Mouse (Mus musculus) MN1 (cell line): Measurements from ENCODE around the gene Numa1.
"Not testable (repeated sequence)": the region's sequence is repeated elsewhere in the genome, so short reads cannot be mapped to it uniquely, and the experiment has no call there.

ENCODE experiments used
- DNase-seq: peaks from one replicate; pipeline ENCODE4 v3.0.0-alpha.2; 2016; ENCODE audit warnings: low spot score

Gene Numa1

DNA sequence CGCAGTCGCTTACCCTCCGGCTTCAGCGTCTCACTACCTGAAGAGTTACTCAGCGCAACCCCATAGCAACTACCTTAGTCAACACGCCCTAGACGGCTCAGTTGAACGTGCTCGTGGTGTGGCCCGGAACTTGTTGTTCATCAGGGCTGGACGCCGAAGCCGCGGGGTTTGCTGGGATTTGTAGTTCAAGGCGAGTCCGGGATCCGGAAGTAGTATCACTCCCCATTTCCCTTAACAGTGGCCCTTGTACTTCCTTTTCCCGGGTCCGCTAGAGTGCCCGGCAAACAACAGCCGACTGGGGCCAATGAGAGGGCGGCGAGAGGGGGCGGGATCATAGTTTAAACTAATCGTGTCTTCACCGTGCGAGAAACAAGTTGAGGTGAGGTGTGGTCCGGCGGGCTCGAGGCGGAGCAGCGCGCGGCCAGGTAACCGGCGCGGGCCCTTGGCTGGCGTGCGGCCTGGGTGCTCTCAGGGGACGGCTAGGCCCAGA is at the start of gene Numa1, which contains the start of gene Lrrc51:
Numa1 (plus strand) TSS at position 361 of the 490 bp plus-strand sequence.
Lrrc51 (minus strand) TSS at position 145 of the 490 bp plus-strand sequence.
- DNase-seq, result peak; percentile 97

DNA sequence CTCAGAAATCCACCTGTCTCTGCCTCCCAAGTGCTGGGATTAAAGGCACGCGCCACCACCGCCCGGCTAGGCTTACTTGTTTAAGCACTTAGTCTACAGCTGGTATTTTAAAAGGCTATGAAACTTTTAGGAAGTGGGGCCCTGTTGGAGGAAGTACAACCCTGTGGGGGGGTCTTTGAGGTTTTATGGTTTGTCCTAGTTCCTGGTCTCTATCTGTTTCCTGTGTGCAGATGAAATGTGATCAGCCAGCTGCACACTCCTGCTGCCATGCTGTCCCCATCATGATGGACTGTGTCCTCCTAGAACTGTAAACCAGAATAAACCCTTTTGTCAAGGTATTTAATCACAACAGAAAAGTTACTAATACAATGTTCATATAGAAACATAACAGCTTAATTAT is 49.8 kb upstream of the Numa1 start:
- no peak for DNase-seq

DNA sequence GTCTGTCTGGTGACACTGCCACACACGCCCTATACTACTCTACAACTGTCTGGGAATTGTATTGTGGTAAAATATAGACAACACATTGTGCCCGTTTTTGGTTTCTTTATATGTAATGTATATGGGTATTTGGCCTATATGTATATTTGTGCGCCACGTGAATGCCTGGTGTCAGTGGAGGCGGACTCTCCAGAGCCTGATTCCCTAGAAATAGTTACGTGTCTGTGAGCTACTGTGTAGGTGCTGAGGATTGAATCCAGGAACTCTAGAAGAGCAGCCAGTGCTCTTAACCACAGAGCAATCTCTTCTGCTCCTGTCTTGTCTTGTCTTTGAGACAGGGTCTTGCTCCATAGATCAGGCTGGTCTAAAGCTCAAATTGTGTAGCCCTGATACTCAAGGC is 47.6 kb upstream of the Numa1 start:
- no peak for DNase-seq

DNA sequence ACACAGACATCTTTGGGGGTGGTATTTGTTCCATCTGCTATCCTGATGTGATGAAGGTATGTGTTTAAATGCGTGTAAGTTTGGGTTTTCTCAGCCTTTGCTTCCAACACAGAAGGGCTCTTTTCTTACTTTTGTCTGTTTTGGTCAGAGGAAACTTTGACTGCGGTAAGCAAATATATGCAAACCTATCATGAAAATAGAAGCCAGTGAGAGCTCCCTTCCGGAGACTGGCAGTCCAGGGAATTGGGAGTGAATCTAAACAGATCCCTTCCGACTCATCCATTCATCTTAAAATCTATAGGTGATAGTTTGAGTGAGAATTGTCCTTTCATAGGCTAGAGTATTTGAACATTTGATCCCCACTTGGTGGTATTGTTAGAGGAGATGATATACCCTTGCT is 45.5 kb upstream of the Numa1 start:
- no peak for DNase-seq

DNA sequence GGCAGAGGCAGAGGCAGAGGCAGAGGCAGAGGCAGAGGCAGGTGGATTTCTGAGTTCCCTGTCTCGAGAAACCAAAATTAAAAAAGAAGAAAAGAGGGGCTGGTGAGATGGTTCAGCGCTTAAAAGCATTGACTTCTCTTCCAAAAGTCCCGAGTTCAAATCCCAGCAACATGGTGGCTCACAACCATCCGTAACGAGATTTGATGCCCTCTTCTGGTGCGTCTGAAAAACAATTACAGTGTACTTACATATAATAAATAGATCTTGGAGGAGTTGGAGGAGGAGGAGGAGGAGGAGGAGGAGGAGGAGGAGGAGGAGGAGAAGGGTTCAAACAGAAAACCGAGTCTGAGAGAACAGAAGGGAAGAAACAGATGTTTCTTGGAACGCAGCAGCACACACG is 38.2 kb upstream of the Numa1 start:
- no peak for DNase-seq

DNA sequence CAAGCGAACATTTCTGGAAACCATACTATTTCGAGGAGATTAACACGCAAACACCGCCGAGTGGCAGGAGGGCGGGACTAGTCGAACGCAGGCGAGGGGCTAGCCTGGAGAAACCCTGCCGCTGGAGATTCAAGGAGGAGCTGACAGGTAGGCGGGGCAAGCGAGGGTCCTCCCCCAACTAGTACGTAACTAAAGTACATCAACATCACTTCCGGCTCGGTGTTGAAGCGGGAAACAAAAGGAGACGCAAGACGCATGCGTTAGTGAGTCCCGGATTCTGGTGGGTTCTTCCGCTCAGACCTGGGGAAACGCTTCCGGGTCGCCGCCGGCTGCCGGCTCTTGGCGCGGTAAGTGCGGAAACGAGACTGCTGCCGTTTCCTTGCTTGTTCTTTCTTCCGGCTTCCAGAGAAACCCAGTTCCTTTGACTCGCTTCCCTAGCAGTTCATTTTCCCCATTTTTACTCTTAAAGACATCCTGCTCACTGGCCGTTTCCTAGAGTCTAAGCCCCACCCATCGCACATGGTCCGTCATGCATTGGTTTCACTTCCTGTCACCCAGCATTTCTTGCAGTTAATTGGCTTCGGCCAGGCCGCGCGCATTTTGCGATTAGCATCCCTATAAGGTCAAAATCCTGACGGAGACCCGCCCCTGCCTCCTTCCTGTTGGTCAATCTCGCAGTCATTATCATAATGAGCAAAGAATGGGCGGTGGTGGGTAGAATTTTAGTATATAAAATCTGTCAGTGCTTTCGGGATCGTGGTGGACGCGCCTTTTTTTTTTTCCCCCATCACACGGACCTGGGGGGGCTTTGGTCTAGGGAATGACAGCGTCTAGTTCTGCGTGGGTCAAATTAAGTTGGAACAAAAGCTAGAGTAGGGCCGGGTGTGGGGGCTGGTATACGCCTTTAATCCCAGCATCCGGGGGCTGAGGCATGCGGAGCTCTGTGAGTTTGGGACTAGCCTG is 37.5 kb upstream of the Numa1 start:
- DNase-seq, result peak; percentile 98

DNA sequence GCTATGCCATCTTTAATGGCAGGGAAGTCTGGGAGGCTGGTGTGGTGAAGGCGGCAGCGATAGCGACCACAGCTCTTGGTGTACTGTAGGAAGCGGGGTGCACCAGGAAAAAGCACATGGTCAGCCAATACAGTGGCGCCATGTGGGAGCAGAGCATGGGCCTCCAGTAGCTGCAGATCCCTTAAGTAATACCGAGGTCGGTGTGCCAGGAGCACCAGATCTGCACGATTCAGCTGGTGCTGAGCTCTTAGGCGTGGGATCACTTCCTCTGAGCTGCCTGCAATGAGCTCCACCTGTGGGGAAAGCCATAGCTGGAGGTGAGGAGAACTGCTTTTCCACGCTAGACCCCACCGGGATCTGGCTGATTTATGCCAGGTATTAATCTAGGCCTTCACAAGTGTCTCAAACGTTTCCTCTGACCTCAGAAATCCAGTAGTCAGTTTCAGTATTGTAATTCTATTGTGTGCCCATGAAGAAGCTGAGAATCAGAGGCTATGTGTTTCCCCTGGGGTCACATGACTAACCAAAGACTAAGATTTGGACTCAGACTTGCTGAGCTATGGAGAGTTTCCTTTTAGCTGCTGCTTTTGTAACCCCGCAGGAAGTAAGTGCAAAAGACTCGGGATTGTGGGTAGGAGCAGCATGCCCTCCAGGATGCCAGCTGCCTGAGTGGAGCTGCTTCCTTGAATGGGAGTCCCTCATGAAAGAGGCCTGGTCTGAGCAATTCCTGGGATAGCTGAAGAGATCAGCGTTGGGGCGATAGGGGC is 33.4 kb upstream of the Numa1 start:
- no peak for DNase-seq

DNA sequence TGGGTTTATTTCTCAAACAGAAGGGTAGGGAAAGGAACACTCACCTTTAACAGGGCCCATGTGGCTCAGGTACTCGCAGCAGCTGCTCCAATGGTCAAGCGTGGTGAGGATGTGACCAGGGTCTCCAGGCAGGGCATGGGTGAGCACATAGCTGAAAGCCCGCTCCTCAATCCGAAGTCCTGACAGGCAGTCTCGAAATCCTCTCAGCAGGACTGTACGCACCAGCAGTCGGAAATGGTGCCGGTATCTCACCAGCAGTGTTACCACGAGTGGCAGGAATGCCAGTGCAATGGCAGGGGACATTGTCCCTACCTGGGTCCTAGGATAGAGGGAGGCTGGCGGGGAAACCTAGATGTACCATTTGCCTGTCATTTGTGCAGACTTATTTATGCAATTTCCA is 31.9 kb upstream of the Numa1 start:
- no peak for DNase-seq

DNA sequence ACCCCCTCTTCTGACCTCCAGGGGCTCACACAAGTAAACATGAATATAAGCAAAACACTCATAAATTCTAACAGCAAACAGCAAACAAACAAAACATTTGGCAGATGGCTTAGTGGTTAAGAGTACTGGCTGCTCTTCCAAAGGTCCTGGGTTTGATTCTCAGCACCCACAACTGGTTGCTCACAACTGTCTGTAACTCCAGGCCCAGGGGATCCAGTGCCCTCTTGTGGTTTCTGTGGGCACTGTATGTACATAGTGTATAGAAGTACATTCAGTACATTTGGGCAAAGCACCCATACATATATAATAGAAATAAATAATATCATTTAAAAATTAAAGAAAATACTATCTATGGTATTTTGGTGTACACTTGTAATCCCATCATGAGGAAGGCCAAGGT is 31.1 kb upstream of the Numa1 start:
- no peak for DNase-seq

DNA sequence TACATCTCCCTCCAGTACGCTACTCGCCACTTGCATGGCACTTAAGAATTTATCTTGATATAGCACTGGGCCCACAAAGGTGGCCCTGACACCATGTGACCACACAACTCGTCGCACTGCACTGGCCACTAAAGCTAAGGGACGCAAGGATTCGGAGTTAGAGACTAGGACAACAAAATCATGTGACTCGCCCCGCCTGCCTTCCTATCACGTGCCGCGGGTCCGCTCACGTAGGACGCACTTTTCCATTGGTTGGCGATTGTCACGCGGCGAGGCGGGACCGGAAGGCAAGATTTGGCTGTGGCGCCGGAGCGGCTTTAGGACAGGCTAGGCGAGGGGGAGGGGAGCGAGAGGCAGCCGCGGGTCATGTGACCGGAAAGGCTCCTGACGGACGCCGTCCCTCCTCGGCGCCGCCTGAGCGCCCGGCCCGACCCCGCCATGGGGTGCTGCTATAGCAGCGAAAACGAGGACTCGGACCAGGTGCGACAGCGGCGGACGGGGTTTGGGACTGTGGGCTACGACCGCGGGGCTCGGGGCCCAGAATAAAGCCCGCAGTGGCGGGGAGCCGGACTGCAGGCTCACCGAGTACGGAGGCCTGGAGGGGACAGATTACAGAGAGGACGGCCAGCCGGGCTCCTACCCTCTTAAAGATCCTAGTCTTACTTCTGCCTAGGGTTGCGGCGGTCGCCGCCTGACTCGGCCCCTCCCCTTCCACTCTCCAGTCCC is 28.2 kb upstream of the Numa1 start, which contains the start of gene Lamtor1:
Lamtor1 (plus strand) TSS at position 344 of the 726 bp plus-strand sequence.
- DNase-seq, result peak; percentile 99

DNA sequence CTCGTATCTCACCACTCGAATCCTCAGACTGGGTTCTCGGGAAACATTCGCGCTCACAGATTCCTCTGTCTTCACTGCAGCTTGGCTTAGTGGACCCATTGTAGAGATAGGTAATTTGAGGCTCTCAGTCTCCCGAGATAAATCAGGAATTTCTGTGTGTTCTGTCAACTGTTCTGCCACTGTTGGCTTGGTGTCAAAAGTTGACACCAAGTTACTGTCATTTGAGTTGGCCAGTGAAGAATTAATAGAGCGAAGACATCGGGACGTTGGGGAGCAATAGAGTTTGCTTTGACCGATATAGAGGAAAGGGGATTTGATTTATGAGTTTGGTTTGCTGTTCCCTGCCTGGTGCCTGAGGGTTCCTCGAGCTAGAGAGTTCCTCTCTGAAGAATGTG is 27.6 kb upstream of the Numa1 start, which contains the start of gene Tomt:
Tomt (minus strand) TSS at position 73 of the 395 bp plus-strand sequence.
- DNase-seq, result no peak

DNA sequence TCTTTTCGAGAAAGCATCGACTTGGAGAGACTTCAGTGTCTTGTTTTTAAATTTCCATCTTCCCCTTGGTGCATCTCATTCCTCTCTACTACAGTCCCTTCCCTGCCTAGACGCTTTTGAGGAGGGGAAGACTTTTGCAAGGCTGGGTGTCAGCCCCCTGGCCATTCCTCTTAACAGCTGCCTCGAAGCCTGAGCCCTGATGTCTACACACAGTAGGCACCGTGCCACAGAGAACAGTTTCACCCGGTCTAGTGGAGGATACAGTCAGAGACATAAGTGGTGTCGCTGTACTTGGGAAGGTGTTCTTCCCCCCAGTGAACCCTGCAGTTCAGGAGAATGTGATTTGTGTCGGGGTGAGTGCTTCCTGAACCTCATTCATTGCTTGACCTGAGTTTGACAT is 27.2 kb upstream of the Numa1 start:
- DNase-seq, result no peak

DNA sequence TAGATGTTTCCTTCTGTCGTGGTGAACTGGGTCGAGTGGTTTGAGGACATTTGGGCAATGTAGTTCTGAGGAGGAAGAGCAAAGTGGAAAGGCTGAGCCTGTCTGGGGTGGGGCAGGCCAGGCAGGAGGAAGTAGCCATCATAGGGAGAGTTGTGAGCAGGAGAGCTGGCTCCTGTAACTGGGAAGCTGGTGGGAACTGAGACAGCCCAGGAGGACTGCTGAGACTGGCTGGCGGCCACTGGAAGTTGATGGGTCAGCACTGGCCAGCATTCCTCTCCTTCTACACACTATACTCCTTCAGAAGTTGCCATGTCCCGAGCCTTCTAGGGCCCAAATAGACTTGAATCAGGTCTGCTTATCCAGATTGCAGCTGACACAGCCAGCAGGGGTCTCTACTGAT is 25.5 kb upstream of the Numa1 start:
- no peak for DNase-seq

DNA sequence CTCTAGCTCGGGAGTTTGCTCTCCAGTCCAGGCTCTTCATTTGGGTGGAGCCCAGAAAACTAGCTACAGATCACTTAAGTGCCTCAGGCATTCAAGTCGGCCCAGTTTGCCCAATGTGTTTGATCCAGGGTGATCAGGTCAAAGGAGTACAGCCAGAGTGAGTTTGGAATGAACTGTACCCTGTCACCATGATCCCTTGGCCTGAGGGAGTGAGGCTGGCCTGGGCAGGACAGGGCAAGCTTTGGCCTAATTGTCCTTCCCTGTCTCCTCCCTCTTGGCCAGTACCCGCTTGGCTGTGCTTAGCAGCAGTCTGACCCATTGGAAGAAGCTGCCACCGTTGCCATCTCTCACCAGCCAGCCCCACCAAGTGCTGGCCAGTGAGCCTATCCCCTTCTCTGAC is 23.8 kb upstream of the Numa1 start:
- no peak for DNase-seq

DNA sequence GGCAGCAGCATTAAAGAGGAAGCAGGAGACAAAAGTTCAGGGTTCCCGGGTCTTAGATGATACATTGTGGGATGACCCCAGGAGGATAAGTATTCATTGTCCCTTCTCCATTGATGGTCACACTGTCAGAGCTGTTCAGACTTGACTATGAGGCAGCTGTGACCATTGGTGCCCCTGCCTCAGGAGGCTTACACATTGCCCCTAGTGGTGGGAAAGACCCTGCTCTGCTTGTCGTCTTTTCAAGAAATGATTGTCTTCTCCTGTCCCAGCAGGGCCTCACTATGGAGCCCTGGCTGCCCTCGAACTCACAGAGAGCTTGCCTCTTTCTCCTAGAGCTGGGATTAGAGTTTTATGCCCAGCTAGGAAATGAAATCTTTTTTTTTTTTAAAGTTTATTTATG is 21.9 kb upstream of the Numa1 start:
- no peak for DNase-seq

DNA sequence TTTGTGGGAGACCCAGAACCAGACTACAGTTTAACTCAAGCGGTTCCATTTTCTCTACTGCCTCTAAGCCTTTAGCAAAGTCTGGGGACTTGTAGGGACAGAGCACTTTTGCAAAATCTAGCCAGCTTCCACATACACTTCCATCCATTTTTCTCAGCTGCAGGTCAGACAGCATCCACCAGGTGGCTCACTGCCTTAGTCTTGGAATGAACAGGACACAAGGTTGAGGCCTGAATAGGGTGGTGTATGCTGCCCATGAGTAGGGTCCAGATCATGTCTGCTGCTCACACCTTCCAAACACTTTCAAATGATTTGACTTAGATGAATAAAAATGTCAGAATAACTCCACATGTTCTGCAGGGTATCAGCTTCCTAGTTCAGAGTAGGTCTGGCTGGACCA is 15.8 kb upstream of the Numa1 start:
- peak; percentile 76 for DNase-seq

DNA sequence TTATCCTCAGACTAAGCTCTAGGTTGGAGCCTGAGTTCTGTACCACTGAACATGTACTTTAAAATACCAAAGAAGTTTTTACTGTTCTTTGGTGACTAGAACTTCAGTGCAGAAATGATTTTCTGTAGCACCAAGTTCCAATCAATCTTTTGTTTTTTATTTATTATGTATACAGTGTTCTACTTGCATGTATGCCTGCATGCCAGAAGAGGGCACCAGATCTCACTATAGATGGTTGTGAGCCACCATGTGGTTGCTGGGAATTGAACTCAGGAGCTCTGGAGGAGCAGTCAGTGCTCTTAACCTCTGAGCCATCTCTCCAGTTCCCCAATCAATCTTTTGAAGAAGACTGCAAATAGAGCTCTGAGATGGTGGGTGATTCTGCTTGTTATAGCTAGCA is 8.0 kb upstream of the Numa1 start:
- DNase-seq, result not testable (repeated sequence)

DNA sequence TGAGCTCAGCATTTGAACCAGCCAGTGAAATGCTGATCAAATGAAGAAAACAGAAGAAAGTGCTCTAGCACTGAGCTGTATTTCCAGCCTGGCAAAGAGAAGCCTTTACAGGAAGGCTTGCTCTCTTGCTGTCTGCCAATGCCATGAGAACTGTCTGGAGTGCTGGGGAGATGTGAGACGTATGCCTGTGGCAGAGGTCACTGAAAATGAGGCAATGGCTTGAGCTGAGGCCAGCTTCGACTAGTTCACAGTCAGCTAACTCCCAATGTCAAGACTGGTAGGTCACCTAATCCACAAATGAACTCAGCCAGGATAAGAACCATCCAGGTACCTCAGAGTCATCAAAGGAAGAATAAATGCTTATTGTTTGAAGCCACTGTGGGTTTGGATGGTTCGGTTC is 5.8 kb upstream of the Numa1 start:
- DNase-seq, result no peak

DNA sequence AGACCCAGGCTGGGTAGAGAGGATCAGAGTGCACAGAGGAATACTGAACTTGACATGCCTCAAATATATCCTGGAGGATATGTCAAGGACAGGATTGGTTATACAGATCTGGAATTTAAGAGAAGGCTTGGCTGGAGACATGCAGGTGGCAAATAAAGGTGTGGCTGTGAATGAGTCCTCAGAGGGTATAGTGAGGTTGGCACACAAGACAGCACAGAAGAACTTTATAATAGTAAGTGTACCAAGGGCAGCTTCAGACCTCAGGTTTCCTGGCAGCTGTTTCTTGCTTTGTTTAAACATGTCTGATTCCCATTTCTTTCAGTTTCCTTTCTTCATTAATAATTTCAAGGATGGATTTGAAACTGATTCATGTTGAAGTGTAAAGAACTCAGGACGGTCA is 1.4 kb upstream of the Numa1 start:
- no peak for DNase-seq

DNA sequence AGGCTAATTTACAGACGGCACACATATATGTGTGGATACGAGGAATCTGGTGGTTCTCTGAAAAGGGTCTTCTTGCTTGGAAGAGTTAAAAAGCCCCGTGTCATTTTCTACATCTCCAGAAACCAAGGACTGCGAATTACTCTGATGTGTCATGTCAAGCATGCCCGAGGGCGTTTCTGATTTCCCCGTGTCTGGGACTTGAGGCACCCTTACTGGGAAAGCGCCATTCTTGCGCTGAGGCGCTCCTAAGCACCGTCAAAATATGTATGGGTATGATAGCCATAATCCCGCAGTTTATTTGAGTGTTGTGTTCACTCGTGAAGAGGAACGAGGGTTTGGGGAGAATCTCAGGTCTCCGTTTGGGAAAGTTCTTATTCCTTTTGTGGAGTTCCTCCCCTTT is 611 bp upstream of the Numa1 start:
- peak; percentile 42 for DNase-seq

DNA sequence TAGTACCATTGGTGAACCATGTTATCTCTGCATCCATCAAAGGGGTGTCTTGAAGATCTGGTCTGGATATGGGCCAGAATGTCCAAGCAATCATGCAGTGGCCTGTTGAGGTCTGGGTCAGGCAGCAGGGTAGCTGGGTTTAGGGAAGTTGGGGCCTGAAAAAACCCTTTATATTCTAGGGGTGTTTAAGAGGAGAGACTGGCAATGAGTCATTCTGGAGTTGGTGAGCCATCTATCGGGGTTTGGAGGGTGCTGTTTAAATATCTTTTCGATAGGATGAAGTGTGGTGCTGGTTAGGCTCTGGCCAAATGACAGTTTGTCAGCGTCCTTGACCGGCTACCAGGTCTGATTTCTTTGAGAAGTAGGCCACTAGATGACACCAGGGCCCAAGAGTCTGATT is 2.0 kb downstream of the Numa1 start:
- DNase-seq, result no peak

DNA sequence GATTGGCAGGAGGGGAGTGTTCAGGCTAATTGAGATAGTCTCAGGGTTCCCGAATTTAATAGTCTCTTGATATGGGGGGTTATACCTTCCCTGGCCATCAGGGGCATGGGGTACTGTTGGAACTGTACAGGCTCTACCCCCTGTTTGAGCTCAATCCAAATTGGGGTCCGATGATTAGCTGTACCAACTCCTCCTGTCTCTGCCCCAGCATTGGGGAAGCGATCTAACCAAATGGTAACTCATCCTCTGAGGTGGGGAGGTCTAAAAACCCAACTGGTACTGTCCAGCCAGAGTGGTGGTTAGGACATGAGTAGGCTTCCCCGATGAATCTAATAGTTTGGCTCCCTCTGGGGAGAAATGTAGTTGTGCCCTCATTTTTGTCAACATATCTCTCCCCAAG is 3.1 kb downstream of the Numa1 start:
- DNase-seq, result no peak
